Mouse (Mus musculus): ENCODE results near the gene Gm10283. TPM values are rescaled to one million over a fixed set of nuclear protein-coding genes. Genes with fewer than 3 reads are reported as not detected.

Gene Gm10283
- total RNA-seq, 2 experiments from 2014 or later: not detected

Other genes with a start within 250 kb of the Gm10283 start
- 1 to 10 TPM in 1 of 2 experiments, under 1 TPM in 1; 0.34 to 1.1 TPM for gene Aadat, start 2.7 kb upstream of the Gm10283 start, total RNA-seq (2021)
- 10 to 100 TPM; 38.5 to 41.8 TPM for gene Mfap3l, start 129.6 kb upstream of the Gm10283 start, total RNA-seq (2021)

Data from left cerebral cortex, postnatal 10 days (tissue).